Mouse (Mus musculus) lung, embryonic 14.5 days (tissue): ENCODE data around the gene Nhsl1. TPM values are rescaled to one million over a fixed set of nuclear protein-coding genes. Genes with fewer than 3 reads are reported as not detected.

Experiments used
- ATAC-seq: fragments of 200-750 bp; cut with Nextera tagmentation; 2 replicates; pipeline ENCODE4 v1.8.0; 2017; ENCODE audit warnings: mild to moderate bottlenecking, moderate TSS enrichment, moderate library complexity; ENCODE audit not compliant: insufficient read depth
- DNase-seq: peaks from one replicate; pipeline ENCODE4 v3.0.0-alpha.2; 2015
- H3K27ac ChIP-seq: fragments of 300-500 bp; sonication (generic); 2 replicates; pipeline ENCODE4 v1.5.1; 2014; ENCODE audit warnings: low read depth, mild to moderate bottlenecking, moderate library complexity
- H3K27me3 ChIP-seq: fragments of 300-500 bp; sonication (generic); 2 replicates; pipeline ENCODE4 v1.6.1; 2014; ENCODE audit warnings: low read length, control low read depth; ENCODE audit not compliant: insufficient read depth
- H3K36me3 ChIP-seq: fragments of 300-500 bp; sonication (generic); 2 replicates; pipeline ENCODE4 v1.6.1; 2014; ENCODE audit warnings: control low read depth; ENCODE audit not compliant: insufficient read depth
- H3K4me1 ChIP-seq: fragments of 300-500 bp; sonication (generic); 2 replicates; pipeline ENCODE4 v1.6.1; 2014; ENCODE audit warnings: antibody characterized with exemption, control low read depth; ENCODE audit not compliant: insufficient read depth
- H3K4me2 ChIP-seq: fragments of 300-500 bp; sonication (generic); 2 replicates; pipeline ENCODE4 v1.6.1; 2014; ENCODE audit warnings: mild to moderate bottlenecking
- H3K4me3 ChIP-seq: fragments of 300-500 bp; sonication (generic); 2 replicates; pipeline ENCODE4 v1.5.1; 2014; ENCODE audit warnings: low read depth, low read length
- H3K9ac ChIP-seq: fragments of 300-500 bp; sonication (generic); 2 replicates; pipeline ENCODE4 v1.6.1; 2014
- H3K9me3 ChIP-seq: fragments of 300-500 bp; sonication (generic); 2 replicates; pipeline ENCODE4 v1.6.1; 2016; ENCODE audit warnings: low read depth, low read length, control low read depth
- CTCF ChIP-seq: IDR thresholded peaks from 2 replicates; pipeline ENCODE4 v1.5.1; 2016; ENCODE audit warnings: antibody characterized with exemption, low read depth
- WGBS: fragments of 180-500 bp; shearing (Covaris S2); extraction: QIAGEN DNeasy Blood & Tissue Kit; methylation state at CpG from one replicate; pipeline ENCODE4 v1.1.7; 2014; 5-methylcytosine and 5-hydroxymethylcytosine counted together
- polyA plus RNA-seq: library from polyadenylated mRNA; unstranded; fragments of >200 nt; fragmentation: Nextera tagmentation; extraction: Ambion mirVana; gene quantifications from 2 replicates; pipeline ENCODE4 v1.2.1, GENCODE M21; 2014

The Nhsl1 gene
- polyA plus RNA-seq, 1 experiment from 2014 or later: 5.5 TPM

DNA sequence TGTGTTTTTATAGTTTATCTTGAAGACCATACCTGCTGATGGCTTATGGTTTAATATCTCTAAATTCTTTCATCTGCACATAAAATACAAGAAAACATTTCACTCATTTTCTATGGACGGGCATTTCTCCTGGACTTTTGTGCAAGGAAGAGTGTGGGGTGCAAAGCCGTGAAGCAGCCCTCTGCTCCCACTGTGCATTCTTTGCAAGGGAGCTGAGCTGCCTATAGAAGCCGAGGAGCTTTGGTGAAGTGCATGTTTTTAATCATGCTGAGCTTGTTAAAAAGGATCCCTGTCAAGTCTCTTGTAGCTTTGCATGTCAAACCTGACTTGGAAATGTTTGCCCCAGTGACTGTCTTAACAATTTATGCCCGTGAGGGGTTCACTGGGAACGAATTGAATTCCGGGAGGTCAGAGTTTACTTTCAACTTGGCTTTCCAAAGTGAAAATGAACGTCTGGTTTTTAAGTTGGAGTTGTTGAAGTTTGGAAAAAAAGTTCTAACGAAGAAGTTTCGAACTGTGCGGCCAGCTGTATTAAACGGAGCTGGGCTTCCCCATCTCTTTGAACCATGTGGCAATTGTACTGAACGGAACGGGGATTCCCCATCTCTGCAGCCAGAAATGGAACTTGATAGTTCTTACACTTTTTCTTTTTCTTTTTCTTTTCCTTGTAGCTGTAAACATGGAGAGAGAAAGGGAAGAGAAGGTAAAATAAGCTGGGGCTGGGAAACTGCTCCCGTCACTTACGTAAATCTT is 22.8 kb downstream of the Nhsl1 start:
- Histone ChIP-seq H3K4me3 (no peak overlapping the region), H3K9me3 (no peaks in the 10 kb centered on the region), H3K27me3 (no peaks in the 10 kb centered on the region), H3K36me3 (no peaks in the 10 kb centered on the region), H3K4me1 (no peaks in the 10 kb centered on the region), H3K27ac (no peak overlapping the region), H3K4me2 (no peak overlapping the region), H3K9ac (no peak overlapping the region)
- 62% methylated on average over 15 of the region's 15 CpGs for WGBS
- TF ChIP-seq CTCF: no peak
- DNase-seq: no peak
- ATAC-seq: no peak

GRCm38 (mm10) chr10:18347231-18347630 is 28.4 kb downstream of the Nhsl1 start:
- Histone ChIP-seq H3K9ac (no peak overlapping the region), H3K27me3 (no peaks in the 10 kb centered on the region), H3K4me3 (no peak overlapping the region), H3K4me2 (no peak overlapping the region), H3K36me3 (no peaks in the 10 kb centered on the region), H3K27ac (no peak overlapping the region), H3K9me3 (no peaks in the 10 kb centered on the region), H3K4me1 (no peaks in the 10 kb centered on the region)
- no peak for TF ChIP-seq CTCF
- ATAC-seq (no peak), DNase-seq (no peak)
- 90% methylated on average over 15 of the region's 15 CpGs for WGBS

DNA sequence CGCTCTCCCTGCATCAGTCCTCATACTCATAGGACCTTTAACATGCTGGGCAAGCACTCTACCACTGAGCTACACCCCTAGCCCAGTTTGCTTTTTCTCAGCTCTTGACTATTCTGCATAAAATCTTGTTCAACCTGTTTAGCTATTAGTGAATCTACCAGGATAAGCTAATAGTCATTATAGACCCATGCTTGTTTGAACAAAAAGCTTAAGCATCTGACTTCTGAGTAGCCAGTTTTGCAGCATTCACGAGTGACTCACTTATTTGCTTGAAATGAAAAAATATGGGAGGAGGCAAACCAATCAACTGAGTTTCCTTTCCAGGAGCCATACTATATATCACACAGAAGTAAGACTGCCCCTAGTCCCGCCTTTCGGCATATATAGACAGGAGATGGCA is 32.0 kb downstream of the Nhsl1 start:
- H3K9me3 ChIP-seq: no peaks in the 10 kb centered on the region
- peak; percentile 85 for ATAC-seq
- DNase-seq: peak; percentile 54
- H3K4me2 ChIP-seq: no peak overlapping the region
- 72% methylated on average over 4 of the region's 4 CpGs for WGBS
- H3K27me3 ChIP-seq: no peaks in the 10 kb centered on the region
- H3K27ac ChIP-seq: 0 out of 2 replicates have a peak overlapping the region, but pooled peaks have one; percentile 30
- TF ChIP-seq CTCF: no peak
- no peaks in the 10 kb centered on the region for H3K36me3 ChIP-seq
- no peaks in the 10 kb centered on the region for H3K4me1 ChIP-seq
- H3K4me3 ChIP-seq: no peak overlapping the region
- no peak overlapping the region for H3K9ac ChIP-seq

- H3K4me1 ChIP-seq: no peaks in the 10 kb centered on the region
- H3K9me3 ChIP-seq: no peaks in the 10 kb centered on the region
- H3K27me3 ChIP-seq: no peaks in the 10 kb centered on the region
- TF ChIP-seq CTCF: no peak
- WGBS: 73% methylated on average over 5 of the region's 5 CpGs
- no peak overlapping the region for H3K9ac ChIP-seq
- H3K4me3 ChIP-seq: no peak overlapping the region
- H3K36me3 ChIP-seq: no peaks in the 10 kb centered on the region
- ATAC-seq (no peak), DNase-seq (no peak)
- H3K4me2 ChIP-seq: no peak overlapping the region
- no peak overlapping the region for H3K27ac ChIP-seq
Measured at GRCm38 (mm10) chr10:18352937-18353336, 34.2 kb downstream of the Nhsl1 start.

GRCm38 (mm10) chr10:18354103-18354502 is 35.3 kb downstream of the Nhsl1 start:
- Histone ChIP-seq H3K4me2 (no peak overlapping the region), H3K36me3 (no peaks in the 10 kb centered on the region), H3K4me3 (no peak overlapping the region), H3K27me3 (no peaks in the 10 kb centered on the region), H3K27ac (no peak overlapping the region), H3K4me1 (no peaks in the 10 kb centered on the region), H3K9me3 (no peaks in the 10 kb centered on the region), H3K9ac (no peak overlapping the region)
- WGBS: 58% methylated on average over 8 of the region's 8 CpGs
- no peak for DNase-seq
- TF ChIP-seq CTCF: no peak
- no peak for ATAC-seq

GRCm38 (mm10) chr10:18356461-18356860 is 37.7 kb downstream of the Nhsl1 start:
- Histone ChIP-seq H3K4me1 (no peaks in the 10 kb centered on the region), H3K27ac (no peak overlapping the region), H3K27me3 (no peaks in the 10 kb centered on the region), H3K9ac (no peak overlapping the region), H3K4me2 (no peak overlapping the region), H3K9me3 (no peaks in the 10 kb centered on the region), H3K36me3 (no peaks in the 10 kb centered on the region), H3K4me3 (no peak overlapping the region)
- DNase-seq (no peak), ATAC-seq (no peak)
- TF ChIP-seq CTCF: no peak
- 78% methylated on average over 6 of the region's 6 CpGs for WGBS

- Histone ChIP-seq H3K36me3 (no peaks in the 10 kb centered on the region), H3K27me3 (no peaks in the 10 kb centered on the region), H3K27ac (no peak overlapping the region), H3K4me2 (no peak overlapping the region), H3K4me3 (no peak overlapping the region), H3K4me1 (no peaks in the 10 kb centered on the region), H3K9ac (no peak overlapping the region), H3K9me3 (no peaks in the 10 kb centered on the region)
- ATAC-seq (peak; percentile 71; the same call in 1 of the 2 replicates), DNase-seq (peak; percentile 58)
- no peak for TF ChIP-seq CTCF
- 47% methylated on average over 6 of the region's 6 CpGs for WGBS
Measured at GRCm38 (mm10) chr10:18357212-18357611, 38.4 kb downstream of the Nhsl1 start.
